Mouse (Mus musculus) CH12.LX (cell line): Measurements from ENCODE around the gene Csnk1g2. TPM values are rescaled to one million over a fixed set of nuclear protein-coding genes. Genes with fewer than 3 reads are reported as not detected.

Experiments
- DNase-seq: peaks from one replicate; pipeline ENCODE4 v3.0.0-alpha.2; 2013; ENCODE audit errors: extremely low read depth
- H3K27ac ChIP-seq: 2 replicates; pipeline ENCODE4 v1.5.1; 2012; ENCODE audit warnings: low read depth, mild to moderate bottlenecking, control low read depth, moderate library complexity; ENCODE audit not compliant: insufficient read depth
- H3K27me3 ChIP-seq: replicated peaks from 2 replicates; pipeline ENCODE3; 2012; ENCODE audit warnings: inconsistent platforms
- H3K36me3 ChIP-seq, 2 experiments: replicated peaks in 1 of 2; 2 replicates each; pipeline versions ENCODE3 to v1.6.1; 2012; ENCODE audit warnings: inconsistent platforms in 1 of 2, low read length in 1 of 2, mild to moderate bottlenecking in 1 of 2, mixed read lengths in 1 of 2, moderate library complexity in 1 of 2; ENCODE audit not compliant: control insufficient read depth in 1 of 2, insufficient read depth in 1 of 2
- H3K4me1 ChIP-seq, 2 experiments: 2 replicates each; pipeline ENCODE4 v1.6.1; 2012; ENCODE audit warnings: inconsistent platforms in 1 of 2, moderate library complexity in 1 of 2; ENCODE audit not compliant: insufficient read depth in 2 of 2, control insufficient read depth in 1 of 2
- H3K4me2 ChIP-seq: 2 replicates; pipeline ENCODE4 v1.6.1; 2012; ENCODE audit warnings: low read depth, mild to moderate bottlenecking, control low read depth; ENCODE audit not compliant: poor library complexity, insufficient read depth, severe bottlenecking
- H3K4me3 ChIP-seq, 3 experiments: fragments of 150-350 bp in 1 of 3; sonication (generic) in 1 of 3; replicated peaks in 1 of 3; 2 replicates each; pipeline versions ENCODE3 to v1.5.1; 2011 to 2012; ENCODE audit warnings: low read depth in 2 of 3, low read length in 2 of 3, mild to moderate bottlenecking in 2 of 3, moderate library complexity in 2 of 3, control low read depth in 1 of 3, improper control_type of control experiment in 1 of 3, inconsistent platforms in 1 of 3, mixed read lengths in 1 of 3; ENCODE audit not compliant: poor library complexity in 1 of 3
- H3K79me2 ChIP-seq: replicated peaks from 2 replicates; pipeline ENCODE4 v1.6.1; 2012; ENCODE audit warnings: mild to moderate bottlenecking, moderate library complexity; ENCODE audit not compliant: control insufficient read depth, poor library complexity, insufficient read depth, severe bottlenecking; ENCODE audit errors: extremely low read depth
- H3K9ac ChIP-seq: 2 replicates; pipeline ENCODE4 v1.6.1; 2012; ENCODE audit warnings: low read depth, mild to moderate bottlenecking, control low read depth, moderate library complexity; ENCODE audit not compliant: insufficient read depth
- H3K9me3 ChIP-seq: replicated peaks from 2 replicates; pipeline ENCODE3; 2012; ENCODE audit warnings: low read length, inconsistent platforms, mixed read lengths
- CTCF ChIP-seq, 2 experiments: IDR thresholded peaks in 1 of 2; conservative IDR thresholded peaks in 1 of 2; 2 replicates each; pipeline ENCODE4 v1.5.1; 2011 to 2012; ENCODE audit warnings: low read depth in 2 of 2, low read length in 2 of 2, improper control_type of control experiment in 1 of 2, inconsistent platforms in 1 of 2, mild to moderate bottlenecking in 1 of 2, moderate library complexity in 1 of 2
- E2F4 ChIP-seq: IDR thresholded peaks from 2 replicates; pipeline ENCODE4 v1.6.1; 2011; ENCODE audit warnings: low read depth, low read length, improper control_type of control experiment; ENCODE audit not compliant: insufficient replicate concordance
- EP300 ChIP-seq: IDR thresholded peaks from 2 replicates; pipeline ENCODE4 v1.6.1; 2011; ENCODE audit warnings: low read length, improper control_type of control experiment
- GABPA ChIP-seq: IDR thresholded peaks from 2 replicates; pipeline ENCODE4 v1.6.1; 2012; ENCODE audit warnings: low read depth, low read length, improper control_type of control experiment, inconsistent platforms; ENCODE audit not compliant: insufficient replicate concordance
- JUND ChIP-seq: conservative IDR thresholded peaks from 2 replicates; pipeline ENCODE4 v1.6.1; 2011; ENCODE audit warnings: low read depth, low read length, improper control_type of control experiment
- NELFE ChIP-seq: IDR thresholded peaks from 2 replicates; pipeline ENCODE4 v1.6.1; 2011; ENCODE audit warnings: low read depth, low read length, improper control_type of control experiment
- PAX5 ChIP-seq: IDR thresholded peaks from 2 replicates; pipeline ENCODE4 v1.6.1; 2012; ENCODE audit warnings: low read length, inconsistent platforms, mixed read lengths
- POLR2A ChIP-seq: IDR thresholded peaks from 2 replicates; pipeline ENCODE4 v1.6.1; 2011; ENCODE audit warnings: low read depth, mild to moderate bottlenecking, improper control_type of control experiment, low read length
- POLR2AphosphoS2 ChIP-seq: IDR thresholded peaks from 2 replicates; pipeline ENCODE4 v1.6.1; 2011; ENCODE audit warnings: low read depth, low read length, improper control_type of control experiment
- RAD21 ChIP-seq: IDR thresholded peaks from 2 replicates; pipeline ENCODE4 v1.6.1; 2011; ENCODE audit warnings: low read depth, mild to moderate bottlenecking, low read length, improper control_type of control experiment, moderate library complexity
- SMC3 ChIP-seq: IDR thresholded peaks from 2 replicates; pipeline ENCODE4 v1.6.1; 2011; ENCODE audit warnings: low read depth, low read length, improper control_type of control experiment
- TBP ChIP-seq: conservative IDR thresholded peaks from 2 replicates; pipeline ENCODE4 v1.6.1; 2011; ENCODE audit warnings: low read depth, low read length, improper control_type of control experiment
- USF1 ChIP-seq: IDR thresholded peaks from 2 replicates; pipeline ENCODE4 v1.6.1; 2014; ENCODE audit warnings: low read depth, mild to moderate bottlenecking, inconsistent platforms, low read length, improper control_type of control experiment
- USF2 ChIP-seq: conservative IDR thresholded peaks from 2 replicates; pipeline ENCODE4 v1.6.1; 2011; ENCODE audit warnings: low read depth, low read length, improper control_type of control experiment
- ZKSCAN1 ChIP-seq: IDR thresholded peaks from 2 replicates; pipeline ENCODE4 v1.6.1; 2012; ENCODE audit warnings: low read depth, inconsistent platforms, low read length, improper control_type of control experiment, borderline replicate concordance
- dilution Hi-C: fragments of 300-500 bp; cut with MboI; formaldehyde crosslinking; loops from 2 replicates; pipeline ENCODE4 v1.14.3; 2020; ENCODE audit warnings: low sequenced_read_pairs; ENCODE audit not compliant: extremely low pct_unique_long_range_greater_than_20kb, extremely low pct_ligation_motif_present
- in situ Hi-C: fragments of 300-500 bp; cut with MboI; formaldehyde crosslinking; loops from 3 replicates; pipeline ENCODE4 v1.14.3; 2019; ENCODE audit warnings: low sequenced_read_pairs, low pct_ligation_motif_present, low pct_unique_long_range_greater_than_20kb, mixed read lengths
- polyA plus RNA-seq: library from polyadenylated mRNA; unstranded; fragments of >175 nt; gene quantifications from 2 replicates; pipeline ENCODE4 v1.2.1, GENCODE M21; 2012; ENCODE audit warnings: low read depth; ENCODE audit not compliant: insufficient read length
- total RNA-seq, 2 experiments: library from RNA; depleted of rRNA; stranded (reverse); fragments of 300-350 nt in 1 of 2; fragments of >200 nt in 1 of 2; gene quantifications; 2 replicates each; pipeline ENCODE4 v1.2.3; 2012 to 2014

Csnk1g2 gene
- total and polyA plus RNA-seq, 3 experiments, result 44.1 to 59.0 (median 50.1) TPM

- H3K27ac ChIP-seq, result no peak overlapping the region
- no peak overlapping the region for H3K9ac ChIP-seq
- dilution Hi-C loops (no loop called here), in situ Hi-C loops (loop anchor here (5.0 to 25.0 kb wide), 2 partner anchors 71 to 246 kb away; partner anchors contain the start of gene Tcf3)
- peaks cover 29 to 54% of the 10 kb centered on the region in 2 experiments for H3K36me3 ChIP-seq
- no peak overlapping the region for H3K4me2 ChIP-seq
- no peak for DNase-seq
- H3K9me3 ChIP-seq, result no peaks in the 10 kb centered on the region
- H3K79me2 ChIP-seq, result no peaks in the 10 kb centered on the region
- H3K4me1 ChIP-seq, result peaks cover 14 to 57% of the 10 kb centered on the region in 2 experiments
- H3K4me3 ChIP-seq, result no peak overlapping the region
- H3K27me3 ChIP-seq, result no peaks in the 10 kb centered on the region
- TF ChIP-seq GABPA (no peak), PAX5 (no peak), USF1 (no peak), USF2 (no peak), NELFE (no peak), JUND (no peak), SMC3 (no peak), TBP (no peak)
Measured at GRCm38 (mm10) chr10:80683647-80684046, 61.0 kb downstream of the Csnk1g2 start.

DNA sequence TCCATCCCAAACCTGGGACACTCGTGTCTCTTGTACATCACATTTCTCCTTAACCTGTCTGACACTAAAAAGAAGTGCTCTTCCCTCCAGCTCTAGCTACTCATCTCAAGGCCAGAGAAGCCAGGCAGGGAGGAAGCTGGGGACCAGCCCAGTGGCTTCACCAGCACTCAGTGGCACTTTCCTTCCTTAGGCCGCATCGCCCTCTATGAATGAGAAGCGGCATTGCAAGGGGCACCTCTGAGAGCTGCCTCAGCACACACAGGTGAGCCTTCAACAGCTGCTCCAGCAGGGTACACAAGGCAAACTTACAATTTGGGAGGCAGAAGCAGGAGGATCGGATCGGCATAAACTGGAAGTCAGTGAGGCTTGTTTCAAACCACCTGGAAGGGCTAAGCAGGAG, 61.6 kb downstream of the Csnk1g2 start:
- Histone ChIP-seq H3K27ac (no peak overlapping the region), H3K4me2 (no peak overlapping the region)

DNA sequence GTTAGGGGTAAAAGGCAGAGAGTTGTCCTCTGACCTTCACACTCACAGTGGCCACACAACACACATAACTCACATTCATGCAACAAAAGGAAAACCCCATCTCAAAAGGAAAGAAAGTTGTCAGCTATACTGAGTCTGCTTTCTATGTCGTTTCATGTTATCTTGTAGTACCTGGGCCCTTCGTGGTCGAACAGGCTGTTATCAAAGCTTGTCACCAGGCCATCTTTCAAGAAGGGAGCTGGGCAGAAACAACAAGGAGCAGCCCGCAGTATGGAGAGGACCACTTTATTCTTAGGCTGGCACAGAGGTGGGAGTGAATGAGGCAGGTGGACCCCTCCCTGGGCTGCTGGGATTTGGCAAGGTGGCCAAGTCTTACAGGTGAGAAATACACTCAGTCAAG, 62.3 kb downstream of the Csnk1g2 start:
- Histone ChIP-seq H3K36me3 (peaks cover 38 to 65% of the 10 kb centered on the region in 2 experiments), H3K4me1 (peaks cover 3 to 53% of the 10 kb centered on the region in 2 experiments; a peak in 2 of 4 replicates), H3K27me3 (no peaks in the 10 kb centered on the region), H3K9me3 (no peaks in the 10 kb centered on the region), H3K4me3 (no peak overlapping the region), H3K79me2 (no peaks in the 10 kb centered on the region), H3K9ac (no peak overlapping the region), H3K4me2 (no peak overlapping the region), H3K27ac (no peak overlapping the region)
- DNase-seq, result no peak
- dilution Hi-C loops, result no loop called here
- in situ Hi-C loops, result loop anchor here (5.0 to 25.0 kb wide), 3 partner anchors 73 to 248 kb away; partner anchors contain the start of genes Klf16 and Tcf3
- no peak for TF ChIP-seq EP300
- TF ChIP-seq JUND, result no peak
- no peak for TF ChIP-seq ZKSCAN1

More for the DNA sequence above, 61.6 kb downstream of the Csnk1g2 start:
- Histone ChIP-seq H3K4me1 (peaks cover 10 to 53% of the 10 kb centered on the region in 2 experiments), H3K4me3 (no peak overlapping the region), H3K79me2 (no peaks in the 10 kb centered on the region), H3K9me3 (no peaks in the 10 kb centered on the region), H3K27me3 (no peaks in the 10 kb centered on the region), H3K9ac (no peak overlapping the region)
- peak; percentile 74 for DNase-seq
- in situ Hi-C loops (loop anchor here (5.0 to 25.0 kb wide), 2 partner anchors 72 to 247 kb away; partner anchors contain the start of gene Tcf3), dilution Hi-C loops (no loop called here)
- no peak for TF ChIP-seq POLR2A
- peak; percentile 62 to 89 for TF ChIP-seq CTCF (conservative IDR thresholded peaks at IDR 0.05 in 1 of 2, IDR thresholded peaks at IDR 0.05 in 1 of 2; ENCODE audit: low read depth in 2 of 2, low read length in 2 of 2)
- TF ChIP-seq POLR2AphosphoS2, result no peak
- TF ChIP-seq RAD21, result peak; percentile 90
- TF ChIP-seq SMC3, result peak; percentile 80
- no peak for TF ChIP-seq E2F4
- TF ChIP-seq, all 38 proteins: peak for 3
- peaks cover 30 to 58% of the 10 kb centered on the region in 2 experiments for H3K36me3 ChIP-seq
